Mouse (Mus musculus) stomach, embryonic 16.5 days (tissue): ENCODE data around the gene Urb2. TPM values are rescaled to one million over a fixed set of nuclear protein-coding genes. Genes with fewer than 3 reads are reported as not detected.

ENCODE experiments used
- ATAC-seq: fragments of 200-750 bp; cut with Nextera tagmentation; 2 replicates; pipeline ENCODE4 v1.8.0; 2017; ENCODE audit warnings: moderate number of reproducible peaks, moderate TSS enrichment; ENCODE audit not compliant: insufficient read depth, low FRiP score
- H3K27ac ChIP-seq: fragments of 300-500 bp; sonication (generic); 2 replicates; pipeline ENCODE4 v1.5.1; 2014; ENCODE audit warnings: low read length
- H3K27me3 ChIP-seq: fragments of 300-500 bp; sonication (generic); 2 replicates; pipeline ENCODE4 v1.6.1; 2014; ENCODE audit warnings: low read length, control low read depth, mixed read lengths; ENCODE audit not compliant: control insufficient read depth, insufficient read depth
- H3K36me3 ChIP-seq: fragments of 300-500 bp; sonication (generic); 2 replicates; pipeline ENCODE4 v1.6.1; 2014; ENCODE audit warnings: low read length; ENCODE audit not compliant: control insufficient read depth, insufficient read depth
- H3K4me1 ChIP-seq: fragments of 300-500 bp; sonication (generic); 2 replicates; pipeline ENCODE4 v1.6.1; 2014; ENCODE audit warnings: low read length, control low read depth, mixed read lengths; ENCODE audit not compliant: control insufficient read depth, insufficient read depth
- H3K4me2 ChIP-seq: fragments of 300-500 bp; sonication (generic); 2 replicates; pipeline ENCODE4 v1.6.1; 2014; ENCODE audit warnings: low read depth, low read length, mixed read lengths
- H3K4me3 ChIP-seq: fragments of 300-500 bp; sonication (generic); replicated peaks from 2 replicates; pipeline ENCODE4 v1.5.1; 2014; ENCODE audit warnings: mild to moderate bottlenecking, low read length
- H3K9ac ChIP-seq: fragments of 300-500 bp; sonication (generic); 2 replicates; pipeline ENCODE4 v1.6.1; 2014; ENCODE audit warnings: low read length
- H3K9me3 ChIP-seq: fragments of 300-500 bp; sonication (generic); replicated peaks from 2 replicates; pipeline ENCODE4 v1.6.1; 2016; ENCODE audit warnings: low read length, control low read depth; ENCODE audit not compliant: control insufficient read depth
- WGBS: fragments of 180-500 bp; shearing (Covaris S2); extraction: QIAGEN DNeasy Blood & Tissue Kit; methylation state at CpG from one replicate; pipeline ENCODE4 v1.1.7; 2014; 5-methylcytosine and 5-hydroxymethylcytosine counted together
- polyA plus RNA-seq: library from polyadenylated mRNA; unstranded; fragments of >200 nt; fragmentation: Nextera tagmentation; extraction: Ambion mirVana; gene quantifications from 2 replicates; pipeline ENCODE4 v1.2.1, GENCODE M21; 2015

Gene Urb2
- polyA plus RNA-seq, 1 experiment from 2014 or later: 4.4 TPM

DNA sequence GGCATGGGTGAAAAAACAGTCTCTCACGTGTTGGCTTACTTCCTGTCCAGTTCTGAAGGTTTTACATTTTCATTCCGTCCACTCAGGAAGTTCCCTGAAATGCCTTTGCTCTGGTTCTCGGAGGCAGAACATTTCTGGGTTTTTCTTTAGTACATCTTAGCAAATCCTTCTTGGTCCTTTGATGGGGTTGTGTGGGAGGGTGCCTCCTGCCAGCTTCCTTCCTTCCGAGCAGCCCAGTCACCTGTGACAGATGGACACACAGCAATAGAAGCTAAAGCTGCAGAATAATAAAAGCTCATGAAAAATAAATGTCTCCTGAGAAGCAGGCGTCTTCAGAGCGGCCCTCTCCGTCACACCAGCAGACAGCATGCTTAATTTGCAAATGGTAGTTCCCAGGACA lies 57.7 kb downstream of the Urb2 start:
- H3K36me3 ChIP-seq: no peaks in the 10 kb centered on the region
- 65% methylated on average over 7 of the region's 7 CpGs for WGBS
- no peak for ATAC-seq
- no peaks in the 10 kb centered on the region for H3K27me3 ChIP-seq
- H3K9ac ChIP-seq: no peak overlapping the region
- no peak overlapping the region for H3K27ac ChIP-seq
- H3K4me1 ChIP-seq: no peaks in the 10 kb centered on the region
- H3K4me3 ChIP-seq: no peak overlapping the region
- H3K9me3 ChIP-seq: no peaks in the 10 kb centered on the region
- no peak overlapping the region for H3K4me2 ChIP-seq

- Histone ChIP-seq H3K9ac (no peak overlapping the region), H3K4me2 (no peak overlapping the region), H3K27me3 (no peaks in the 10 kb centered on the region), H3K27ac (no peak overlapping the region), H3K4me1 (no peaks in the 10 kb centered on the region), H3K36me3 (no peaks in the 10 kb centered on the region), H3K9me3 (no peaks in the 10 kb centered on the region), H3K4me3 (no peak overlapping the region)
- ATAC-seq: no peak
- WGBS: 79% methylated on average over 21 of the region's 21 CpGs
Observed at GRCm38 (mm10) chr8:124080467-124081326, 59.4 kb downstream of the Urb2 start.

DNA sequence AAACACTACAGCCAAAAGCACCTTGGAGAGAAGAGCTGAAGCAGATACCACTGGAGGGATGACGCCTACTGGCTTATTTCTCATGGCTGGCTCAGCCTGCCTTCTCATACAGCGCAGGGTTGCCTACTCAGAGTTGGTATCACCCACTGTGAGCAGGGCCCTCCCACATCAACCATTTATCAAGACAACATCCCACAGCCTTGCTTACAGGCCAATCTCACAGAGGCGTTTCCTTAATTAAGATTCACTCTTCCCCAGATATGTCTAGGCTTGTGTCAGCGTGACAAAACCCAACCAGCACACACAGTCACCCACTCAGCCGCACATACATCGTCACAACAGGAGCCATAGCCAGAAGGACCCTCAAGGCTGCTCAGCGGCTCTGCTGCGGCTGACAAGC lies 61.3 kb downstream of the Urb2 start:
- WGBS: 92% methylated on average over 8 of the region's 8 CpGs
- H3K4me3 ChIP-seq: no peak overlapping the region
- no peak overlapping the region for H3K4me2 ChIP-seq
- no peaks in the 10 kb centered on the region for H3K36me3 ChIP-seq
- H3K9ac ChIP-seq: no peak overlapping the region
- H3K27ac ChIP-seq: no peak overlapping the region
- no peaks in the 10 kb centered on the region for H3K27me3 ChIP-seq
- no peak for ATAC-seq
- no peaks in the 10 kb centered on the region for H3K9me3 ChIP-seq
- H3K4me1 ChIP-seq: no peaks in the 10 kb centered on the region

- H3K4me1 ChIP-seq: peaks cover 7% of the 10 kb centered on the region; the same call in 1 of the 2 replicates
- 80% methylated on average over 7 of the region's 7 CpGs for WGBS
- no peak for ATAC-seq
- no peaks in the 10 kb centered on the region for H3K27me3 ChIP-seq
- no peaks in the 10 kb centered on the region for H3K9me3 ChIP-seq
- H3K4me3 ChIP-seq: no peak overlapping the region
- no peaks in the 10 kb centered on the region for H3K36me3 ChIP-seq
- H3K4me2 ChIP-seq: no peak overlapping the region
- no peak overlapping the region for H3K27ac ChIP-seq
- H3K9ac ChIP-seq: no peak overlapping the region
Observed at GRCm38 (mm10) chr8:124083611-124084010, 62.3 kb downstream of the Urb2 start.

GRCm38 (mm10) chr8:124085668-124086067 lies 64.4 kb downstream of the Urb2 start:
- Histone ChIP-seq H3K36me3 (no peaks in the 10 kb centered on the region), H3K27me3 (no peaks in the 10 kb centered on the region), H3K4me1 (peaks cover 7% of the 10 kb centered on the region; the same call in 1 of the 2 replicates), H3K9ac (no peak overlapping the region), H3K27ac (no peak overlapping the region), H3K4me2 (no peak overlapping the region), H3K4me3 (no peak overlapping the region), H3K9me3 (no peaks in the 10 kb centered on the region)
- 62% methylated on average over 4 of the region's 4 CpGs for WGBS
- ATAC-seq: no peak

DNA sequence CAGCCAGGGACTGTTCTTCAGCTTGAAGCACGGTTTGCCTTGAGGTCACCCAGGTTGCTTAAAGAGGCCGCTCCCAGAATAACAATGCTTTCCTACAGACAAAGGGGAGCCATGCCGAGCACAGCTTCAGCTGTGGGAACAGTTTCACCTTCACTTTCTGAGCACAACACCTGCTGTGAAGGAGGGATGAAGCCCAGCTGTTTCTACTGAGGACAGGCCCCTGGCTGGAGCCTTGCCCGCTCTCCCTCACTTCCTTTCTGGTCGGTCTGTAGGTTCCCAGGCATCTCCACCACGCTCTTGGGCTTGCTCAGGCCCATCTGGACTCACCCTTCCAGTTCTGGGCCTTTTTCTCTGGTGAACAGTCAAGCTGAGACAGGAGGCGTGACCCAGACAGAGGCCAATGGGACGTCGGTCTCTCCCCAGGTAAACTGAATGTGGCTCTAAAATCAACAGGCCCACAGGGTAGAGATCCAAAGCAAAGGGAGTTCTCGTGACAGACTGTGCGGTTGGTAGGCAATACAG lies 66.8 kb downstream of the Urb2 start:
- Histone ChIP-seq H3K4me1 (peaks cover 7% of the 10 kb centered on the region; the same call in 1 of the 2 replicates), H3K9me3 (no peaks in the 10 kb centered on the region), H3K27ac (peak overlapping the region; percentile 87), H3K4me3 (no peak overlapping the region), H3K9ac (peak overlapping the region; percentile 14; the same call in 1 of the 2 replicates), H3K4me2 (no peak overlapping the region), H3K27me3 (no peaks in the 10 kb centered on the region), H3K36me3 (no peaks in the 10 kb centered on the region)
- WGBS: 40% methylated on average over 11 of the region's 11 CpGs
- peak; percentile 77 for ATAC-seq

DNA sequence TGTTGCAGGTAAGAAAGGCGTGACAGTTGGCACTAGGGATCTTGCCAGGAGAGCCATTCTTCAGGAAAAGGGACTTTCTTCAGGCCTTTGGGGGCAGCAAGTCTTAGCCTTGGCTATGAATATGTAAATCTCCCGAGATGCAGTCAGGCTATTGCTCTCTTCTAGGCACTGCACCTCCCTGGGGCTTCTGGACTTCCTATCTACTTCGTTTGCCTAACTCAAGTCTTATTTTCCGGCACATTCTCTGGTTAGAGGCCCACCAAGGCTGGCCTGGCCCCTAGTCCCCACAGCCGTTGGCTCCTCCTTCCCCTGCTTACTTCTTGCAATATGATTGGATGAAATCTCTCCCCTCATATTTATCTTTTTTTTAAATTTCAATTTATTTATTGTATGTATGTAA lies 67.7 kb downstream of the Urb2 start:
- WGBS: 87% methylated on average over 5 of the region's 5 CpGs
- peak overlapping the region; percentile 87 for H3K27ac ChIP-seq
- no peak overlapping the region for H3K4me3 ChIP-seq

GRCm38 (mm10) chr8:124090473-124090872 lies 69.2 kb downstream of the Urb2 start:
- H3K9me3 ChIP-seq: no peaks in the 10 kb centered on the region
- H3K4me1 ChIP-seq: peaks cover 7% of the 10 kb centered on the region; the same call in 1 of the 2 replicates
- ATAC-seq: no peak
- 91% methylated on average over 5 of the region's 5 CpGs for WGBS
- H3K4me3 ChIP-seq: no peak overlapping the region
- no peak overlapping the region for H3K27ac ChIP-seq
- H3K9ac ChIP-seq: no peak overlapping the region
- no peaks in the 10 kb centered on the region for H3K27me3 ChIP-seq
- no peaks in the 10 kb centered on the region for H3K36me3 ChIP-seq
- H3K4me2 ChIP-seq: no peak overlapping the region

More for the DNA sequence above, 67.7 kb downstream of the Urb2 start:
- H3K27me3 ChIP-seq: no peaks in the 10 kb centered on the region
- peaks cover 7% of the 10 kb centered on the region; the same call in 1 of the 2 replicates for H3K4me1 ChIP-seq
- H3K36me3 ChIP-seq: no peaks in the 10 kb centered on the region
- H3K9me3 ChIP-seq: no peaks in the 10 kb centered on the region
- no peak for ATAC-seq
- H3K9ac ChIP-seq: no peak overlapping the region
- H3K4me2 ChIP-seq: no peak overlapping the region
